Mouse (Mus musculus): ENCODE results near the gene Gm9639.
"Not testable (repeated sequence)": the region's sequence is repeated elsewhere in the genome, so short reads cannot be mapped to it uniquely, and the experiment has no call there.

- not testable (repeated sequence) for TF ChIP-seq CTCF (IDR thresholded peaks at IDR 0.05; ENCODE audit: borderline replicate concordance, extremely low read depth, insufficient read depth, insufficient read length); POLR2A (IDR thresholded peaks at IDR 0.05; ENCODE audit: borderline replicate concordance, extremely low read depth, insufficient read depth, insufficient read length, poor library complexity, severe bottlenecking)
Measured at GRCm38 (mm10) chr10:77783396-77783795, 11.5 kb downstream of the Gm9639 start.

Data from brain, embryonic 14.5 days (tissue).